Mouse (Mus musculus) CD4-positive, CD25-positive, alpha-beta regulatory T cell, adult 9 weeks (primary cell): ENCODE data around the gene Peli3. TPM values are rescaled to one million over a fixed set of nuclear protein-coding genes. Genes with fewer than 3 reads are reported as not detected.

Experiments
- polyA plus RNA-seq: library from polyadenylated mRNA; unstranded; fragments of 100-300 nt; shearing (Covaris generic); gene quantifications from one replicate; pipeline ENCODE4 v1.2.1, GENCODE M21; 2017

Gene Peli3
- polyA plus RNA-seq, result 0.53 TPM

GRCm38 (mm10) chr19:4942551-4943252 lies at the start of gene Peli3:
Peli3 (minus strand) TSS chr19:4943127.

GRCm38 (mm10) chr19:4990256-4990625 lies 47.3 kb upstream of the Peli3 start, which contains the start of gene Npas4:
Npas4 (minus strand) TSS chr19:4990316.

GRCm38 (mm10) chr19:4961928-4962601 lies 19.1 kb upstream of the Peli3 start, which contains the start of gene Mrpl11:
Mrpl11 (plus strand) TSS chr19:4962147.

GRCm38 (mm10) chr19:4927904-4928531 lies 14.9 kb downstream of the Peli3 start, which contains the start of gene Dpp3:
Dpp3 (minus strand) TSS chr19:4928287.

GRCm38 (mm10) chr19:4905979-4906794 lies 36.7 kb downstream of the Peli3 start, which contains the start of gene Bbs1:
Bbs1 (minus strand) TSS chr19:4906628.

Other genes starting within 250 kb of the Peli3 start
- not detected for gene Gm960, start 244.5 kb downstream of the Peli3 start, polyA plus RNA-seq
- gene Sptbn2, start 232.0 kb downstream of the Peli3 start, polyA plus RNA-seq, result 0.55 TPM
- gene Rbm4b, start 186.6 kb downstream of the Peli3 start, polyA plus RNA-seq, result 52.1 TPM
- 58.4 TPM for gene Rbm4, start 149.2 kb downstream of the Peli3 start, polyA plus RNA-seq
- gene Gm21992, start 131.5 kb downstream of the Peli3 start, polyA plus RNA-seq, result 28.0 TPM
- 67.0 TPM for gene Rbm14, start 131.5 kb downstream of the Peli3 start, polyA plus RNA-seq
- gene Ccs, start 103.8 kb downstream of the Peli3 start, polyA plus RNA-seq, result 165 TPM
- gene Ccdc87, start 103.8 kb downstream of the Peli3 start, polyA plus RNA-seq, result 0.09 TPM
- gene Ctsf, start 88.0 kb downstream of the Peli3 start, polyA plus RNA-seq, result 4.7 TPM
- gene Actn3, start 65.2 kb downstream of the Peli3 start, polyA plus RNA-seq, result 0.12 TPM
- gene Zdhhc24, start 64.5 kb downstream of the Peli3 start, polyA plus RNA-seq, result 5.9 TPM
- gene Bbs1, start 36.5 kb downstream of the Peli3 start, polyA plus RNA-seq, result 0.76 TPM
- 136 TPM for gene Dpp3, start 14.8 kb downstream of the Peli3 start, polyA plus RNA-seq
- 80.2 TPM for gene Mrpl11, start 19.0 kb upstream of the Peli3 start, polyA plus RNA-seq
- gene Npas4, start 47.2 kb upstream of the Peli3 start, polyA plus RNA-seq, result 1.1 TPM
- 2.7 TPM for gene Slc29a2, start 80.7 kb upstream of the Peli3 start, polyA plus RNA-seq
- gene B4gat1, start 95.7 kb upstream of the Peli3 start, polyA plus RNA-seq, result 17.2 TPM
- 1.9 TPM for gene AC124502.3, start 95.8 kb upstream of the Peli3 start, polyA plus RNA-seq
- 109 TPM for gene Brms1, start 98.2 kb upstream of the Peli3 start, polyA plus RNA-seq
- gene Rin1, start 107.4 kb upstream of the Peli3 start, polyA plus RNA-seq, result 0.30 TPM
- not detected for gene Cd248, start 125.0 kb upstream of the Peli3 start, polyA plus RNA-seq
- gene Tmem151a, start 142.4 kb upstream of the Peli3 start, polyA plus RNA-seq, result not detected
- 86.1 TPM for gene Yif1a, start 145.4 kb upstream of the Peli3 start, polyA plus RNA-seq
- gene Cnih2, start 155.4 kb upstream of the Peli3 start, polyA plus RNA-seq, result 1.5 TPM
- gene Rab1b, start 163.9 kb upstream of the Peli3 start, polyA plus RNA-seq, result 267 TPM
- 5.4 TPM for gene Klc2, start 175.4 kb upstream of the Peli3 start, polyA plus RNA-seq